Mouse (Mus musculus): Measurements from ENCODE around the gene Glra4. TPM values are rescaled to one million over a fixed set of nuclear protein-coding genes. Genes with fewer than 3 reads are reported as not detected.
A peak's percentile ranks its signal among the peaks of the same experiment; 100 is the strongest.

The Glra4 gene
- polyA plus RNA-seq (2014; fragmentation: Nextera tagmentation; extraction: Ambion mirVana) = 0.10 TPM in 1 of 2 replicates, not detected in the other

DNA sequence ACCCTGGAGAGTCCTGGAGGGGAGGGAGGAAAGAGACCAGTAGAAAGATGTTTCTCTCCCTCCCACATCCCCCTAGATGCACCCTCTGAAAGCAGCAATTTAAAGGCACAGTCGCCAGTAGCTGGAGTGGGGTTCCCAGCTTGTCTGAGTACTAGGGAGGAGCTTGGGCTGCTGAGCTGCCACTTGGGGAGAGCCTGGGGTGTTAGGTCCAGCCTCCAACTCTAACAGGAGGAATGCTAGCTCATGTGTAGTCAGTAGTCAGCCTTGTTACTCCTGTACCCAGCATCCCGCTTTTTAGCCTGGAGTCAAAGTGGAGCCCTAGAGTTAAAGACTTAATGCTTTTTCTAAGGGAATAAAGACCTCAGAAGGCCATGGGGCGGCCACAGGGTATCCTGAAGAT is at the start of gene Glra4:
Gene Glra4 (minus strand): TSS at position 101 of the 400 bp plus-strand sequence.
- Histone ChIP-seq H3K4me2 (no peak within 1 kb of the TSS), H3K4me3 (ENCODE audit: low read depth, low read length) (no peak within 1 kb of the TSS), H3K27ac (ENCODE audit: low read depth, low read length) (no peak within 1 kb of the TSS), H3K36me3 (ENCODE audit: control insufficient read depth, insufficient read depth, low read length) (no peaks in the 10 kb centered on the region), H3K9me3 (ENCODE audit: control insufficient read depth, low read length) (no peaks in the 10 kb centered on the region), H3K4me1 (ENCODE audit: control insufficient read depth, insufficient read depth, low read length) (no peaks in the 10 kb centered on the region), H3K27me3 (ENCODE audit: control insufficient read depth, insufficient read depth, low read length) (no peaks in the 10 kb centered on the region), H3K9ac (ENCODE audit: low read length) (no peak within 1 kb of the TSS)
- DNase-seq (ENCODE audit: low spot score, missing footprints) (no peak), ATAC-seq (ENCODE audit: low FRiP score) (no peak)
- 75% methylated on average over 3 of the region's 3 CpGs for WGBS

DNA sequence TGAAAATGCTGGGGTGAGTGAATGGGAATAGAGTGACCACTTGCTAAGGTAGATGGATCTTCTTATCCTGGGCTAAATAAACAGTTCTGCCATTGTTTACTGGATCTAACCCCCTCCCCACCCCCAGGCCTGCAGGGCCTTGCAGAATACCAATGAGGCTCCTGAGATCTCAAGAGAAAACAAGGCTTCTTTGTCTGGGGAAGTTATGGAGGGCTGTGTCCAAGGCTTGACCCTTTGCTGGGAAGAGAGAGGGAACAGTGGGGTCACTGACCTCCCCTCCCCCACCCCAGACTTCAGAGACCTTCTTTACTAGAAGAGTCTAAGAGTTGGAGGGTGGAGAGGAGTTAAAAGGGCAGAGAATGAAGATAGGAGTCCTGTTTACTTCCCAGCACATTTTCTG is 48.7 kb upstream of the Glra4 start:
- ATAC-seq (ENCODE audit: low FRiP score) (peak; percentile 55; the same call in 1 of the 2 replicates), DNase-seq (ENCODE audit: low spot score, missing footprints) (no peak)
- no peaks in the 10 kb centered on the region for H3K27me3 ChIP-seq (ENCODE audit: control insufficient read depth, insufficient read depth, low read length)
- H3K4me2 ChIP-seq = no peak overlapping the region
- no peak overlapping the region for H3K4me3 ChIP-seq (ENCODE audit: low read depth, low read length)
- no peaks in the 10 kb centered on the region for H3K4me1 ChIP-seq (ENCODE audit: control insufficient read depth, insufficient read depth, low read length)
- no peaks in the 10 kb centered on the region for H3K36me3 ChIP-seq (ENCODE audit: control insufficient read depth, insufficient read depth, low read length)
- no peak overlapping the region for H3K27ac ChIP-seq (ENCODE audit: low read depth, low read length)
- H3K9ac ChIP-seq (ENCODE audit: low read length) = no peak overlapping the region
- H3K9me3 ChIP-seq (ENCODE audit: control insufficient read depth, low read length) = no peaks in the 10 kb centered on the region

DNA sequence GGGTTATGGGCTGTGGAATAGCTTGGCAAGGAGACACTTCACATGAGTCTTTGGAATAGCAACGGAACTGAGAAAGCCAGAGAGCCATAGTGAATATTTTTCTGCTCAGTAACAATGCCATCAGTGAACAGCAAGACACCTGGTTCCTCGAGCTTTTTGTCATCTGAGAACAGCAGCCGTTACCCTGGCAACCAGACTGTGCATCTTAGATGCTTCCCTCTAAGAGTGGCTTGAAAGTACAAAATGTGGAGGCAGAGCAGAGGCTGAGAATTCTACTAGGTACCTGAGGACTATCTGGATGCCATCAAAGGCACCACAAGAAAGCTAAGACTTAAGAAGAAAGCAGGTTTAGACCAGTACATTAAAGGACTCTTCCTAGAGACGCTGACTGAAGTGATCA is 45.1 kb upstream of the Glra4 start:
- no peaks in the 10 kb centered on the region for H3K4me1 ChIP-seq (ENCODE audit: control insufficient read depth, insufficient read depth, low read length)
- 62% methylated on average over 4 of the region's 4 CpGs for whole genome bisulfite sequencing
- no peak for ATAC-seq (ENCODE audit: low FRiP score)
- H3K9ac ChIP-seq (ENCODE audit: low read length) = no peak overlapping the region
- H3K9me3 ChIP-seq (ENCODE audit: control insufficient read depth, low read length) = no peaks in the 10 kb centered on the region
- H3K36me3 ChIP-seq (ENCODE audit: control insufficient read depth, insufficient read depth, low read length) = no peaks in the 10 kb centered on the region
- H3K27me3 ChIP-seq (ENCODE audit: control insufficient read depth, insufficient read depth, low read length) = no peaks in the 10 kb centered on the region; the same call in 1 of the 2 replicates
- no peak for DNase-seq (ENCODE audit: low spot score, missing footprints)
- H3K27ac ChIP-seq (ENCODE audit: low read depth, low read length) = no peak overlapping the region
- H3K4me2 ChIP-seq = no peak overlapping the region
- no peak overlapping the region for H3K4me3 ChIP-seq (ENCODE audit: low read depth, low read length)

DNA sequence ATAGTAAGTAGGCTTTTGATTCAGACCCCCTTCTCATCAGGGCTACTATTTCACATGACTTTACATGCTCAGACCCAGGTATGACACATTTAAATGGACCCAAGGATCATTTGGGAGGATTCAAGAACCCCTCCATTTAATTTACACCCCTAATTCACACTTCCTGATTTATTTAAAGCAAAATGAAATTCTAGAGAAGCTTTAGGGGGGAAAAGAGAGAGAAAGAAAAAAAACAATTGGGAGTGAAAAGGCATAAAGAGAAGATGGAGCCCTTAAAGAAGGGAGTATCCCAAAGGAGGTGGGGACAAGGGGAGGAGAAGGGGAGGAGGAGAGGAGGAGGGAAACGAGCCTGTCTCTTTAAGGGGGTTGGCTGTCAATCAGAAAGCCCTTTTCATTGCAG is 42.4 kb upstream of the Glra4 start, which contains the start of gene Plp1:
Gene Plp1 (plus strand): TSS at position 301 of the 400 bp plus-strand sequence.
- no peak for ATAC-seq (ENCODE audit: low FRiP score)
- Histone ChIP-seq H3K36me3 (ENCODE audit: control insufficient read depth, insufficient read depth, low read length) (no peaks in the 10 kb centered on the region), H3K27ac (ENCODE audit: low read depth, low read length) (no peak within 1 kb of the TSS), H3K4me2 (no peak within 1 kb of the TSS), H3K9ac (ENCODE audit: low read length) (no peak within 1 kb of the TSS), H3K27me3 (ENCODE audit: control insufficient read depth, insufficient read depth, low read length) (no peaks in the 10 kb centered on the region; the same call in 1 of the 2 replicates), H3K4me1 (ENCODE audit: control insufficient read depth, insufficient read depth, low read length) (no peaks in the 10 kb centered on the region), H3K9me3 (ENCODE audit: control insufficient read depth, low read length) (no peaks in the 10 kb centered on the region), H3K4me3 (ENCODE audit: low read depth, low read length) (no peak within 1 kb of the TSS)
- DNase-seq (ENCODE audit: low spot score, missing footprints) = no peak
- WGBS = 7% methylated on average over 1 of the region's 1 CpGs

DNA sequence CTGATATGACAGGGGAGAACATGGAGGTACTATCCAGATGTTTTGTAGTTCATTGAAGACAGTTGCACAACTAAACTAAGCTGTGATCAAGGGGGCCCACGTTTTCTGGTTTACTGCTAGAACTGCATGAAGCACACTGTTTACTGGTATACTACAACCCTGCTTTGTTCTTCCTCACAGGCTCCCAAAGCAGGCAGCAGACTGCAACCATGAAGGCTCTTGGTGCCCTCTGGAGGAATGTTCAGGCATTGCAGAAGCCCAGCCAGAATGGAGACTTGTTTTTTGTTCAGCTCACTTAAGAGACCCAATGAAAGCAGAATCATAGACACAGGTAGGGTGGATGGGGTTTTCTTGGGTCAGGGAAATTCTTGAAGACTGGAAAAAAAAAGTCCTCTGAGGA is 40.3 kb upstream of the Glra4 start:
- no peaks in the 10 kb centered on the region for H3K9me3 ChIP-seq (ENCODE audit: control insufficient read depth, low read length)
- H3K27ac ChIP-seq (ENCODE audit: low read depth, low read length) = no peak overlapping the region
- no peaks in the 10 kb centered on the region; the same call in 1 of the 2 replicates for H3K27me3 ChIP-seq (ENCODE audit: control insufficient read depth, insufficient read depth, low read length)
- no peaks in the 10 kb centered on the region for H3K36me3 ChIP-seq (ENCODE audit: control insufficient read depth, insufficient read depth, low read length)
- H3K4me1 ChIP-seq (ENCODE audit: control insufficient read depth, insufficient read depth, low read length) = no peaks in the 10 kb centered on the region
- peak; percentile 96 for DNase-seq (ENCODE audit: low spot score, missing footprints)
- no peak overlapping the region for H3K4me2 ChIP-seq
- no peak overlapping the region for H3K9ac ChIP-seq (ENCODE audit: low read length)
- H3K4me3 ChIP-seq (ENCODE audit: low read depth, low read length) = no peak overlapping the region
- peak; percentile 82 for ATAC-seq (ENCODE audit: low FRiP score)
- 12% methylated on average over 1 of the region's 1 CpGs for WGBS

DNA sequence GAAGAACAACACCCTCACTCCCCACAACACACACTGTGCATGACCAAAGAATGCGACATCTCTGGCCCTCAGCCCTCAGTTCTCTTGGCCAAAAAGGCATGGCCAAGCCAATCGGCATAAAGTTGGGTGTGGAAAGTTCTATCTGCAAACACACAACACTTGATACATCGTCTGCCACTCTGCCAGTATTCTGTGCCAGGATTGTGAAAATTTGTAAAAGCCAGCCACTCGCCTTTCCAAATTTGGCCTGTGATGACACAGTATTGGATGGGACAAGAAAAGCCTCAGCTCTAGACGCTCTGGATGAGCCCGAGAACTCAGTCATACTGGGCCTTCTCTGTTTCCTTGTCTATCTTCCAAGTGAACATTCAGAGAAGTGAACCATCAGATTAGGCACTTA is 39.8 kb upstream of the Glra4 start:
- Histone ChIP-seq H3K4me1 (ENCODE audit: control insufficient read depth, insufficient read depth, low read length) (no peaks in the 10 kb centered on the region), H3K9me3 (ENCODE audit: control insufficient read depth, low read length) (no peaks in the 10 kb centered on the region), H3K4me2 (no peak overlapping the region), H3K36me3 (ENCODE audit: control insufficient read depth, insufficient read depth, low read length) (no peaks in the 10 kb centered on the region), H3K9ac (ENCODE audit: low read length) (no peak overlapping the region), H3K27me3 (ENCODE audit: control insufficient read depth, insufficient read depth, low read length) (no peaks in the 10 kb centered on the region; the same call in 1 of the 2 replicates), H3K4me3 (ENCODE audit: low read depth, low read length) (no peak overlapping the region), H3K27ac (ENCODE audit: low read depth, low read length) (no peak overlapping the region)
- DNase-seq (ENCODE audit: low spot score, missing footprints) = peak; percentile 84
- ATAC-seq (ENCODE audit: low FRiP score) = no peak
- 92% methylated on average over 6 of the region's 6 CpGs for WGBS

DNA sequence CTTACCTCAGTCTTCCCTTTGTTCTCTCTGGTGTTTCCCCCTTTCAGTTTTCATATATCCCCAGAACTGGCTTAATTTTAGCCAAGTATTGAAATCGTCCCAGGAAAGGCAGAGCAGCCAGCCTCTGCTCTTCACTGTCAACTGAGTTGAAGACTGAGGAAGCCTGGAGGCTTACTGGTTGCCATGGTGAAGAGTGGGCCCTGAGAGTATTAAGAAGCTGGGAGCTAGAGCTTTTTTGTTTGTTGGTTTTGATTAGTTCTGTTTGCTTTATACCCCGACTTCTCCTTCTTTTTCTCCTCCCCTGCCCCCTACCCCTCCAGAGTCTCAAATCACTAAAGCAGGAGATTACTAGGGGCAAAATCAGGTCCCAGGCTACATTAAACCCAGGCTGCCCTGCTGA is 17.3 kb upstream of the Glra4 start:
- Histone ChIP-seq H3K4me3 (ENCODE audit: low read depth, low read length) (no peak overlapping the region), H3K27me3 (ENCODE audit: control insufficient read depth, insufficient read depth, low read length) (peaks cover 2% of the 10 kb centered on the region; the same call in 1 of the 2 replicates), H3K36me3 (ENCODE audit: control insufficient read depth, insufficient read depth, low read length) (no peaks in the 10 kb centered on the region), H3K4me2 (no peak overlapping the region), H3K9me3 (ENCODE audit: control insufficient read depth, low read length) (no peaks in the 10 kb centered on the region), H3K4me1 (ENCODE audit: control insufficient read depth, insufficient read depth, low read length) (peaks cover 2% of the 10 kb centered on the region; the same call in 1 of the 2 replicates), H3K27ac (ENCODE audit: low read depth, low read length) (peak overlapping the region; percentile 40; the same call in 1 of the 2 replicates), H3K9ac (ENCODE audit: low read length) (no peak overlapping the region)
- ATAC-seq (ENCODE audit: low FRiP score) (peak; percentile 85), DNase-seq (ENCODE audit: low spot score, missing footprints) (no peak)
- WGBS = 16% methylated on average over 2 of the region's 2 CpGs

DNA sequence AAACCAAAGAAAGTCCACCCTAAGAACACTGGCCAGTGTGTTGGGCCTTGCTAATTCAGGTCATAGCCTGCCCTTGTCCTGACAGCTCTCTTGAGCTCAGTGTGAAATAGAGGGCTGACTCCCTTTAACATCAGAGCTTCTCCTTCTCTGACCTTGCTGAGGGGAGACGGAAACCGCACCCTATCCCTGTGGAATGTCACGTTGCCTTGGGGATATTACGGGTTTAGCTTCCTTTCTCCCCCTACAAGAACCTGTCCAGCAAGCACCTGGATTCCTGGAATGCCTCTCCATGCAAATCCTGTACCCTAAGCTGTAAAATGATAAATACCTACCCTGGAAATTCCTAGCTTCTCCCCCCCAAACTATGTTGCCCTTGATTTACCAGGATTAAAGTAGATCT is 9.5 kb upstream of the Glra4 start:
- H3K4me1 ChIP-seq (ENCODE audit: control insufficient read depth, insufficient read depth, low read length) = no peaks in the 10 kb centered on the region
- H3K9me3 ChIP-seq (ENCODE audit: control insufficient read depth, low read length) = no peaks in the 10 kb centered on the region
- peaks cover 2% of the 10 kb centered on the region; the same call in 1 of the 2 replicates for H3K27me3 ChIP-seq (ENCODE audit: control insufficient read depth, insufficient read depth, low read length)
- whole genome bisulfite sequencing = 82% methylated on average over 4 of the region's 4 CpGs
- no peak for ATAC-seq (ENCODE audit: low FRiP score)
- H3K36me3 ChIP-seq (ENCODE audit: control insufficient read depth, insufficient read depth, low read length) = no peaks in the 10 kb centered on the region
- H3K9ac ChIP-seq (ENCODE audit: low read length) = no peak overlapping the region
- H3K4me2 ChIP-seq = no peak overlapping the region
- no peak for DNase-seq (ENCODE audit: low spot score, missing footprints)
- no peak overlapping the region for H3K27ac ChIP-seq (ENCODE audit: low read depth, low read length)
- H3K4me3 ChIP-seq (ENCODE audit: low read depth, low read length) = no peak overlapping the region

DNA sequence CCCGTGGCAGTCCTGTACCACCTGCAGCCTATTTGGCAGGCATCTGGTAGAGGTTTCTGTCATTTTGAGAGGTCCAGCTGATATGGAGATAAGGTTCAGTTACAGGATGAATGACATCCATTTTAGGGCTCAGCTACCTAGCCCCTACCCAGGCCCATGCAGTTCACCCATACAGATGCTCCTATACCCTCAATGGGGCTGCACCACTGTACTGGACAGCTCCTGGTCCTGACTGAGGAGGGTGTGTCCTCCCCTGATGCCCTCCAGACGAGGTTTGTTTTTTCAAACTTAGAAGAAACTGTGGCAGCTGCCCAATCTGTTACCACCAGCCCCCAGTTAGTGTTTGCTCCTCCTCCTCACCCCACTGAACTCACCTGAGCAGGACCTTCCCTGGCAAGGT is 679 bp downstream of the Glra4 start:
- DNase-seq (ENCODE audit: low spot score, missing footprints) = no peak
- no peak overlapping the region for H3K27ac ChIP-seq (ENCODE audit: low read depth, low read length)
- 64% methylated on average over 2 of the region's 2 CpGs for WGBS

More for the DNA sequence above, 679 bp downstream of the Glra4 start:
- ATAC-seq (ENCODE audit: low FRiP score) = no peak
- H3K4me1 ChIP-seq (ENCODE audit: control insufficient read depth, insufficient read depth, low read length) = no peaks in the 10 kb centered on the region
- no peaks in the 10 kb centered on the region for H3K36me3 ChIP-seq (ENCODE audit: control insufficient read depth, insufficient read depth, low read length)
- no peak overlapping the region for H3K4me3 ChIP-seq (ENCODE audit: low read depth, low read length)
- H3K9me3 ChIP-seq (ENCODE audit: control insufficient read depth, low read length) = no peaks in the 10 kb centered on the region
- H3K4me2 ChIP-seq = no peak overlapping the region
- no peaks in the 10 kb centered on the region for H3K27me3 ChIP-seq (ENCODE audit: control insufficient read depth, insufficient read depth, low read length)
- H3K9ac ChIP-seq (ENCODE audit: low read length) = no peak overlapping the region
